Mouse (Mus musculus) testis, postnatal 10 days (tissue): Measurements from ENCODE around the gene Cenpa.
"Not testable (repeated sequence)": the region's sequence is repeated elsewhere in the genome, so short reads cannot be mapped to it uniquely, and the experiment has no call there.

Experiments
- DNase-seq: peaks from one replicate; pipeline ENCODE4 v3.0.0; 2021; ENCODE audit warnings: low spot score

Gene Cenpa

DNA sequence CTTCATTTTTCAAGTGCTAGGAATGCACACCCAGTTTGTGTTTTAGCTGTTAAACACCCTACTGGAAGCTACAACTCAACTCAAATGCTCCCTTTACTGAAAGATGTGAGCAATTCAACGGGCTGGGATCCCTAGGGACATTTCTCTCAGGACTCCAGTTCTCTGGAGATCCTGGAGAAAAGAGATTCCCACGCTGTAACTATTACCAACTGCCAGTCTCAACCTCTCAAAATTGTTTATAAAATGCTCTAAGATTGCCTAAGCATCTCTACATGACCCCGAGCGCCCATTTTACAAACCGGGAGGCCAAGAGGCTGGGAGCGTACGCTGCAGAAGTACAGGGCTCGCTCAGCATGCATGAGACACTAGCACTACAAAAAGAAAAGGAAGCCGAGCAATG is 19.2 kb upstream of the Cenpa start:
- no peak for DNase-seq

DNA sequence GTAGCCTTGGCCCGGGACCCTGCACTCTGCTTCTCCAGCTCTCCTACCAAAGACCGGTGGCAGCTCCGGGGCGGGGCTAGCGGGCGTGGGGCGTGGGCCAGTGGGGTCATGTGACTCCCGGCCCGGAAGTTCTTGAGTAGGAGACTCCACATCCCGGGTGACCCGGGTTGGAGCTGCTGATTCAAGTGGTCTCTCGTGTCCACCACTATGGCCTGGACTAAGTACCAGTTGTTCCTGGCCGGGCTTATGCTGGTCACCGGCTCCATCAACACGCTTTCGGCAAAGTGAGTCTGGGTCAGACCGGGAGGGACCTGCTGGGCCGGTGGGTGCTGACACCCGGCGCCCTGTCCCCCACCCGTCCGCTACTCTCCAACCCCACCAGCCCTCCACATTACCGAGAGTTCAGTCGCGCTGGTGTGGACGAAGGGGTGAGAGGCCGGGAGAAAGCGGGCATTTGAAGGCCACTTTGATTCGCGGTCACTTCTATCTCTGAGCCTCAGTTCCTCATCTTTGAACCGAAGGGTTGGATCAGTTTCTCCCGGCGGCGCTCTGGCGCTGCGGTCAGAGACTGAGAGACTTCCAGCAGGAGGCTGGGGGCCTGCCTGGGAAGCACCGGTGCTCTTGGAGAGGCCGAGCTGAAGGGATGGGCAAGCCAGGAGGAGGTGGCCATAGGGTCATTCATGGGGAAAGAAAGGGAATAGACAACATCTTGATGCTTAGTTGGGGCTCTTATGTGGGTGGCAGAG is 18.6 kb upstream of the Cenpa start, which contains the start of gene Slc35f6:
Gene Slc35f6 (plus strand): TSS at position 119 of the 746 bp plus-strand sequence.
- peak; percentile 97 for DNase-seq

DNA sequence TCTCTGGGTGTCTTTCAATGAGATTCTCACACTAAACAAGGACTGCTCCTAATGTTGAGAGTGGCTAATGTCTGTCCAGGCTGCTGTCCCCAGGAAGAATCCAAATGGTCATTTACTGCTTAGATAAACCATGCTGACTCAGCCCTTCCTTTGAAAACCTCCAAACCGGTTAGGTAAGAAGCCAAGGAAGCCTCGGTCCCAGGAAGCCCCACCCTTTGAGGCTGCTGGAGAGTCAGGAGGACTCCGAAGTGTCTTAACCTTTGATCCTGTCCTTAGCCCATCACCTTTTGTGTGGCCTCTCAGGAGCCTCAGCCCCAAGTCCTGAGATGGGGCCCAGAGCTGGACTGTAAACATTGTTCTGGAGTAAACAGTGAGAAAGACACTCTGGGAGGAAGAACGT is 17.0 kb upstream of the Cenpa start:
- no peak for DNase-seq

DNA sequence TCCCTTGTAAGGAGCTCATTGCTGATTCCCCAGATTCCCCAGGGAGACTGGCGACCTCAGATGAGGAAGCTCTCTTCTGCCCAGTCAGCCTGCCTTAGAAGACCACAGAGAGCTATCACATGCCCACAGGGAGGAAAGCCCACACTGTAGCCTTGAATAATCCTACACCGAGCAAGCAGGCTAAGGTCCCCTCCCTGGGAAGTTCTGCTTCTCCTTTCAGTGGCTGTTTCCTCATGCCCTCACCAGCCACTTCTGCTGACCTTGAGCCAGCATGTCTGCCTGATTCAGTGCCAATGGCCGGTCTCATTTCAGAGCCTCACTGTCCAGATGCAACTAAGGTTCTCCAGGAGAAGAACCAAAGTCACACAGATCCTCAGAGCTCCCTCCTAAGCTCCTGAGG is 15.8 kb upstream of the Cenpa start:
- no peak for DNase-seq

DNA sequence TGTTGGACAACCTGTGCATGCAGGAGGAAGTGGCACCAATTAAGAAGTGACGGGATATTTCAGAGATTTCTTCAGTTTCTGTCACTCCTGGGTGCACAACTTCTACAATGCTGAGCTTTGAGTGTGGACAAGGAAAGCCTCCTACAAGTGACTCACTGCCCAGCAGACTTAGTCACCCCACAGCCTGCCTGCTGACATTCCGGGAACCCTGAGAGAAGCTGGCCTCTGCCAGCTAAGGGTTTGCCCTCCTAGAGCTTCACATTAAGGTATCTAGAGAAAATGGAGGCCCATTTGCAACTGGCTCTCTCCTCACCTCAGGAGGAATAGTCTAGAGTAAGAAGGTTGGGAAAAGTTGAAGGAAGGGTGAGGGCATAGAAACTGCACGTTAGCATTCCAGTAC is 15.0 kb upstream of the Cenpa start:
- no peak for DNase-seq

DNA sequence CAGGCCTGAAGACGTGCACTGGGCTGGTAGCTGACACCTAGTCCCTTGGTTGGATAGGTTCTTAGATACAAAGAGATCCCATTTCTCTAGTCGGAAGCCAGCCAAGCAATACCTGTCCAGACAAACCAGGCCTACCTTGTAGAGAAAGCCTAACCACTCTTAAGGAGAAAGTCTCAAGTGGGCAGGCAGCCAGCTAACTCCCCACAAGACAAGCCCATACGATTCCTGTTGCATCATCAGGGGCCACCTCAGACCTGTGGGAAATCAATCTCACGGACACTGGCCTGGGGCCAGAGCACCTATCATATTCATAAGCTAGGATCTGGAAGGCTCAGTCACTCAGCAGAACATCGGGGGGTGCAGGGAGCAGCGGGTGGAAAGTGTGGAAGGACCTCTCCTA is 13.3 kb upstream of the Cenpa start:
- no peak for DNase-seq

DNA sequence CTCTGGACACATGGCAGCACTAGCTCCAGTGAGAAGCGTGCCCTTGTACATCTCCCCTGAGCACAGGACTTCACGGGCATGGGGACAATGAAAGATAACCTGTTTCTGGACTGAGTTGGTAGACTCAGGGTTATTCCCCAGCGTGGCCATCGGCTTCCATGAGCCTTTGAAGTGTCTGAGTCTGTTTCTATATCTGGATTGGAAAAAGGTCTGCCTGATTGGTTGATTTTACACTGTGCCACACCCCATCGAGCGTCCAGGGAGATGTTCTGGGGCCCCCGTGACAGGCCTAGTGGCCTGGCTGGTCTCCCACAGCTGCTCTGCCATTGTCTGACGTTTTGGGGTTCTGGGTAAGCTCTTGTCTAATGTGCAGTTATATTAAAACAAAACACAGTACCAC is 11.5 kb upstream of the Cenpa start:
- no peak for DNase-seq

DNA sequence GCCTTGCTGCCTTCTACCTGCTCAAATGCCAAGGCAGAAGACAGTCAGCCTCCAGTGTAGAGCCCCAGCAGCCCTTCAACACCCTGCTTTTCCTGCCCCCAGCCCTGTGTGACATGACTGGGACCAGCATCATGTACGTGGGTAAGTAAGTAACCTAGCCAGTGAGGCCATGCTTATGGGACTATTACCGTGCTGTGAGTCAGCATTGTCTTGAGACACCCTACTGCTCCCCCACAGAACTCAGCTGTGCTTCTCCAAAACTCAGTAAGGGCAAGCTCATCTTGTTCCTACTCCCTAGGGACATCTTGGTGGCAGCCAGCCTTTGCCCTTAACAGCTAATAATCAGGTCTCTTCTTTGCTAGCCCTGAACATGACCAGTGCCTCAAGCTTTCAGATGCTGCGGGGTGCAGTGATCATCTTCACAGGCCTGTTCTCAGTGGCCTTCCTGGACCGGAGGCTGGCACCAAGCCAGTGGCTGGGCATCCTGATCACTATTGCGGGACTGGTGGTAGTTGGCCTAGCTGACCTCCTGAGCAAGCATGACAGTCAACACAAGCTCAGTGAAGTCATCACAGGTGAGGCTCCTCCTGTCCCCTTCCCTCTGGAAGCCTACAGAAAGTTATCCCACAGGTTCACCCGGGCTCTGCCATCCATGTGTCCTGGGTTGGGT is 10.9 kb upstream of the Cenpa start:
- no peak for DNase-seq

DNA sequence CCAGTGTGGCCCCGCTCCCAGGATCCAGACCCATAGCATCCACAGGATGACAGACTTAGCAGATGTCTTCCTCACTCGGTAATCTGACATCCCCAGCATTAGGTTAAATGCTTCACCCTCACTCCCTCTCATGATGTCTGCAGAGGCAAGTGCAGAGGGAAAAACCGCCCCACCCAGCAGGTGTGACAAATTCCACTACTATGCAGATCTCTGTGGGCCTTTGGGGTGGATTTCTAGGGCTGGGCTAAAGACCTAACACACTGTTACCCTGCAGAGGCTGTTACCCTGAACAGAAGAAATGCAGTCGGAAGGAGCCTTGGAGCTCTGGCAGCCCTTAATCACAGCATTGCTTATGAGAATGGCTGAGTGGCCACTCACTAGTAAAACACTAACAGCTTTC is 7.5 kb upstream of the Cenpa start:
- no peak for DNase-seq

DNA sequence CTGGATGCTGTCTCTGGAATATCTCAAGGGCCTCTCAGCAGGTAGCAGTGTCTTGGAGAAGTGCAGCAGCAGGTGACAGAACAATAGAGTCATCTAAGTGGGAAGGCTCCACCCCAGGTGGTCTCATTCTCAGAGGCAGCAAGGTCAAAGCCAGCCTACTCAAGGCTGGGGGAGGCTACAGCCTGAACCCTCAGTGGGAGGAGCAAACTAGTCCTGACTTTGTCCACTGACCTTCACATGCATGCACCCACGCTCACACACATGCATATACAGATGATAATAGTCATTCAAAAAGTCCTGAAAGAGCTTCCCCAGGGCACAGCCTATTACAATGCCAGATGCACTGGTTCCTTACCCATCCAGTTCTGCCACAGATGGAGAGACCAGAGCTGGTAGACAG is 6.3 kb upstream of the Cenpa start:
- DNase-seq, result no peak

DNA sequence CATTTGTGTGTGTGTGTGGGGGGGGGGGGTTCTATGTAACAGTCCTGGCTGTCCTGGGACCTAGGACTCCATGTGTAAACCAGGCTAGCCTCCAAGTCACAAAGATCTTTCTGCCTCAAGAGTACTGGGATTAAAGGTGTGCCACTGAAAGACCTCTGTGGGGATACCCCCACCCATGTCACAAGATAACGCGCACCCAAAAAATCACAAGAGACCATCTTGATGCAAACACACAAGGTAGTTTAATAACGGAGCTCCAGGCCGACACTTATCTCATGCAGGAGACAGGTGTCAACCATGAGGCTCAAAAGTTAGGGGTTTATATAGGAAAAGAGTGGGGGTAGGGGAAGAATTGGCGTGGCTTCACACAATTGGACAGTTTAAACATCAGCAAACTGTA is 5.8 kb upstream of the Cenpa start:
- no peak for DNase-seq

DNA sequence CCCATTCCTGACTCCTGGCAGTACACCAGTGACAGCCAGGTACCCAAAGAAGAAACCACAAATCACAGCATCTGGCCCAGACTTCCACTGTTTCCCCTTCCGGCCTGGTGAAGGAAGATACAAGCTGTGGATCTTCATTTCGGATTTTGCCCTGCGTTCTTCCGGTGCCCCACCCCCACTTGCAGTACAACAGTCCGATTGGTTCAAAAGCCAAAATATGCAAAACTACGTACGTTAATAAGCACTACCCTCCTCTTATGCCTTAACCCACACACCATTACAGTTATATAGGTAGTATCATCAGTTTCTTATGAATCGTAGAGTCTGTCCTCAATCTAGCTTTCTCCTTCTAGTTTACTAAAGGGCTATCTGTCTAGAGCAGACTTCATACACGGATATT is 1.2 kb upstream of the Cenpa start:
- no peak for DNase-seq

DNA sequence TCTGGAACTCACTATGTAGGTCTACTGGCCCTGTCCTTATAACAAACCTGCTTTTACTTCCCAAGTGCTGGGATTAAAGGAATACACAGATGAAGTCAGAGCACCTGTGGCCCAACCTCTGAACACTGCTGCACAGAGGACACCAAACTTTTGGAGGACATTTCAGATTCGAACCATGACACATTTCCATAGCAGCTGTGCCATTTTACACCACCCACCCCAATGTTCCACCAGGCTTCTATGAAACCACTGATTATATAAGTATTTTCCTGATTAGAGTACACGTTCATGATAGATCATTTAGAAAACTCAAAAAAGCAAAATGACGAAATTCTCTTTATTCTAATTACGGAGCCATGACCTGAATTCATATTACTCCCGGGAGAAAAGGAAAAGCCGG is 609 bp upstream of the Cenpa start:
- DNase-seq, result no peak

DNA sequence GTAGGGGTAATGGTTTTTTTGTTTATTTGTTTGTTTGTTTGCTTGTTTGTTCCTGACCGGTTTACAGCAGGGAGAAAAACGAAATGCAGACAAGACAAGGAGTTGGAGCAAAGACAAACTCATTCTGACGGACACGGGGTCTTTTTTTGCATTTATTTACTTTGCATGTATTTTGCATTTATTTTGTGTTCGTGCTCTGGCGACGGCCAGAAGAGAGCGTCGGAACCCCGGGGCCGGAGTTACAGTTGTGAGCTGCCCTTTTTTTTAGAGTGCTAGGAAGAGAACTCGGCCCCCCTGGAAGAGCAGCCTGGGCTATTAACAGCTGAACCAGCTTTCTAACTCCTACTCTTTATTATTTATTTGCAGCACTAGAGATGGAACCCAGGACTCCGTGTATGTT is 638 bp downstream of the Cenpa start:
- no peak for DNase-seq

DNA sequence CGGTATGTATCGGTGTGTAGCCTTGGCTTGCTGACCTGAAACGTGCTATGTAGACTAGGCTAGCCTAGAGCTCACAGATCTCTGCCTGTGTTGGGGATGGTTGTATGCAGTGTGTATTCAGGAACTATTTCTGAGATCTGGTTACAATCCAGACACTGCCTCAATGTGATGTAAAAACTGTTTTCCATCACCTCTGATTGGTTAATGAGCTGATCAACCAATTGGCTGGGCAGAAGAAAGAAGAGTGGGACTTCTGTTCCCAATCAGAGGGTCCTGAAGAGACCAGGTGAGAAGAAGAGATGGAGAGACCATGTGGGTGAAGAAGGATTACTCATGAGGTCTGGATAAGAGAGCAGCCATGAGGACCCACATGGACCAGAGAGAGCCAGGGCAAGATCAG is 1.1 kb downstream of the Cenpa start:
- no peak for DNase-seq

DNA sequence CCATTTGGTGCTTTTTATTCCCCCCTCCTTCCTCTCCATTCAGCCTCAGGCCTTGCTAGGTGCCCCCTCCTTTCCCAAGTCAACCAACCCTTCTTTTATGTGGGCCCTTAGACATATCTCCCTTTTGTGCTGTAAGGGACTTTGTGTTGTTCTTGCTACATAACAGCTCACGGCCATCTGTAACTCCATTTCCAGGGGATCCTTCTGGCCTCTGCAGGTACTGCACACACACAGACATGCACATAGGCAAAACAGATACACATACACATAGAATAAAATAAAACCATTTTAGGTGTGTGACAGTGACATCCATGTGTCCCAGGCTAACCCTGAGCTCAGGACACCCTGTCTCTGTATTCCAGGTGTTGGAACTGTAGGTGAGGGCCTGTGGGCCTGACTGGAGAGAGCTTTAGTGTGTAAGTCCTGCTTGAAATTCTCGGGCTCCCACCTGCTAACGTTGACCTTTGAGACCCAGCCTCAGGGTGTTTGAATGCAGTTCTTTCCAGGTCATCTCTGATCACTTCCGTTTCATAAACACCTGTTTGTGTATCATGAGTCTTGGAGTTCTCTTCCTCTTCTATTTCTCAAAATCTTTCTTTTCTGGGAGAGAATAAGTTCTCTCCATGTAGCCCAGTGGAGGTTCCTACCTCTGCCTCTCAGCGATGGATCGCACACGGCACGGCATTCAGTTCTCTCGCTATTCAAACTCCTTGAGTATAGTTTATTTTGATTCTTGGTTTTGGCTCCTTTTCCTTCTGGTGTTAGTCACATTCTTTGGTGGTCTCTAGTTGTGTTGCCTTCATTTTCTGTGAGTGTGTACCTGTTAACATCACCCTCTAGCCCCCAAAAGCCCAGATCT is 2.3 kb downstream of the Cenpa start:
- no peak for DNase-seq

DNA sequence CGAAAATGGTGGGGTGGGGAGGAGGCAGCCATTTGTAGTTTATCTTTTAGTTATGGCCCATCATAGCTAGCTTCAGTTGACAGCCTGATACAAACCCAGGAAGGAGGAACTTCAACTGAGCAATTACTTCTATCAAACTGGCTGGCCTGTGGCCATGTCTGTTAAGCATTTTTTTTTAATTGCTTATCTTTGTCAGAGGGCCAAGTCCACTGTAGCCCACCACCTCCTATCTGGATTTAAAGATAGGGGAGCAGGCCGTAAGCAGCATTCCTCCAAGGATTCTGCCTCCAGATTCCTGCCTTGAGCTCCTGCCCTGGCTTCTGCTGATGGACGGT is 2.9 kb downstream of the Cenpa start:
- DNase-seq, result no peak

DNA sequence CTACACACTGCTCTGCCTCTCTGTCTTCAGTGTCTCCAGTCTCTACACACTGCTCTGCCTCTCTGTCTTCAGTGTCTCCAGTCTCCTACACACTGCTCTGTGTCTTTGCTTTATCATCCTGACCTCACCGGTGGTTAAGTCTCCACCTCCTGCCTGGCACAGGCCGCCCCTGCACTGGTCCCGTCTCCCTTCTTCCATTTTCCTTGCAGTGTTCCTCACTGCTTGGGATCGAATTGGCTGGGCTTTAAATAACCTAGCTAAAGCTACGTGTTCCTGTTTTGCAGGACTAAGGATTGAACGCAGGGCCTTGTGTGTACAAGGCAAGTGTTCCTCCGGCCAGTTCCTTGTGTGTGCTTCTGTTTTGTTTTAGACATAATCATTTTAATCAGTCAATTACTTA is 3.5 kb downstream of the Cenpa start:
- DNase-seq, result no peak

DNA sequence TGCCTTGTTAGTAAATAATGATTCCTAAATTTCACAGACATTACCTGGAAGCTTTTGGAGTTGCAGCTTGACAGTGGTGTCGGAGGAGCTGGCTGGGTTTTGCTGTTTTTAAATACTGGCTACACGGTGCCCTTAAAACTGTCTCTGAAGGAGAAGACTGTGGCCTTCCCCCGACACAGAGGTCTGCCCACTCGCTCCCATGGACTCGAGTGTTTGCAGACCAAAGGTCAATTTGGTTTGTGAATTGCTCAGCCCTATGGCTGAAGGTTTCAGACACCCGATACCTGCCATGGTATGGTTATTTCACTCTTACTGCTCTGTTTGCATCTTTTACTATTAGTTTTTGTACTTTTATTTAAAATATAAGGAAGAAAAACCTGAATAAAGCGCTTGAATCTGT is 7.4 kb downstream of the Cenpa start:
- DNase-seq, result no peak

DNA sequence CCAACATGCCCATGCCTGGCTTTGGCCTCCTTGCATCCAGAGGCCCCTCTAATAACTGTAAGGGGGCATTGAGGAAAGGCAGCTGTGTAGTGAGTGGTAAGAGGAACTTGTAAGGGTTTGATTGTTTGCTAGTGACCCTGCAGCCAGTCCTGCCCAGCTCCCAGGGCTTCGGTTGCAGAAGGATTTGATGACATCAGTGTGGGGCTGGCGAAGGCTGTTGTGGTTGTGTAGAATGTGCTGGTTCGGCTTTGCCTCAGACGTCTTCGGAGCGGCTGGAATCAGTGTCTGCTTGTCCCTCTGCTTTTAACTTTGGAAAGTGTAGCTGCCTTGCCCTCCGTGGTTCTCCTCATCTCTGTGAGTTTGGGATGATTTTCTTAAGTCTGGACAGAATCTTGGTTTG is 10.2 kb downstream of the Cenpa start:
- DNase-seq, result no peak

DNA sequence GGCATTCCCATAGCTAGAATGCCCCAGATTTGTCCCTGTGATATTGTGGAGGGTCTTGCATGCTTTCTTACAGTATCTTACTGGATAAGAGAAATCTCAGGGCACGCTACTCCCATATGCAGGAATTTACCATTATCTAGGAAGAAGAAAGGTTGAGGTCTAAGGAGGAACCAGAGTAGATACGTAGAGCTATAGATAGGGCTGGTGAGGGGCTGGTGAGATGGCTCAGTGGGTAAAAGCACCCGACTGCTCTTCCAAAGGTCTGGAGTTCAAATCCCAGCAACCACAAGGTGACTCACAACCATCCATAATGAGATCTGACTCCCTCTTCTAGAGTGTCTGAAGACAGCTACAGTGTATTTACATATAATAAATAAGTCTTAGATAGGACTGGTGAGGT is 11.5 kb downstream of the Cenpa start:
- DNase-seq, result not testable (repeated sequence)

DNA sequence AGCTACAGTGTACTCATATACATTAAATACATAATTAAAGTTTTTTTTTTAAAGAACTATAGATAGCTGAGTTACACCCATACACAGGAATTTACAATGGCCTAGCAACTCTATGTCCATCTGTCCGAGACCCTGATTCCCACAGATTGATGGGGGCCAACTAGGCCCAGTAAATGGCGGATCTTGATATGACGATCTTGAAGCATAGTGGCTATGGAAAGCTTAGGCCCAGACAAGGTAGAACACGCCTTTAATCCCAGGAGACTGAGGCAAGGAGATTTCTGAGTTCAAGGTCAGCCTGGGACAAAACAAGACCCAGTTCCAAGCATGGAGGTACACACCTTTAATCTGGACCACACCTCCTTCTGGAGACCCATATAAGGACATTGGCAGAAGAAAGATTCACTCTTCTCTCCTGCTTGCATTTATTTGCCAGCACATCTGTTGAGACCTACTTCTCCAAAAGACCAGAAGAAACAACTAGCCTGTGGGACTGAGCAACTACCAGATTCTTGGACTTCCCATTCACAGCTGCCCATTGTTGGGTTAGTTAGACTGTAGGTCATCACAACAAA is 12.2 kb downstream of the Cenpa start:
- no peak for DNase-seq

DNA sequence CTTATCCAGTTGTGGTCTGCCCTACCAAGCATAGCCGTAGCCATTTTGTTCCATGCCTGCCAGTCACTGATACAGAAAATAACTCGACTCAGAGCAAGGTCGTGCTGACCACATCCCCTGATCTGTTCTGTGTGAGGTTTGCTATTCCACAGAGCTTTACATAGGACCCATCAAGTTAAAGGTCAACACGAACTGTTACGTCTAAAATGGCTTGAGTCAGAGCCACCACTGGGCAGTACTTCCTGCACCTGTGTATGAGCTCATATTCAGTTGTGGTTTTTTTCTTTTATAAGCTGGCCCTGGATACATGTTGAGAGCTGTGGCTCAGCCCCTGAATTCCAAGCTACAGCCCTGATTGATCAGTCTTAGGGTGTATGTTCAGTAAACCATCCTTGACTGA is 13.0 kb downstream of the Cenpa start:
- DNase-seq, result no peak
